Mouse (Mus musculus): Measurements from ENCODE around the gene Mchr1. TPM values are rescaled to one million over a fixed set of nuclear protein-coding genes. Genes with fewer than 3 reads are reported as not detected.

Gene Mchr1
- polyA plus RNA-seq, 1 experiment from 2014 or later: 0.49 TPM

- H3K36me3 ChIP-seq (ENCODE audit: control insufficient read depth, insufficient read depth, low read length): no peaks in the 10 kb centered on the region
- no peak overlapping the region for H3K4me2 ChIP-seq (ENCODE audit: low read depth, low read length, severe bottlenecking)
- H3K4me1 ChIP-seq (replicated peaks; ENCODE audit: control insufficient read depth, insufficient read depth, low read length): no peaks in the 10 kb centered on the region
- no peak for DNase-seq (ENCODE audit: low spot score)
- H3K27ac ChIP-seq (ENCODE audit: low read depth, low read length): no peak overlapping the region
- no peak for ATAC-seq (replicated peaks; ENCODE audit: low FRiP score)
- no peak overlapping the region for H3K4me3 ChIP-seq (ENCODE audit: low read depth, low read length)
- 84% methylated on average over 2 of the region's 2 CpGs for WGBS
- no peak overlapping the region for H3K9ac ChIP-seq (ENCODE audit: low read length)
- H3K27me3 ChIP-seq (ENCODE audit: control insufficient read depth, insufficient read depth, low read length): no peaks in the 10 kb centered on the region
- no peaks in the 10 kb centered on the region for H3K9me3 ChIP-seq (ENCODE audit: control insufficient read depth, low read length)
These were observed 32.1 kb downstream of the Mchr1 start for GRCm38 (mm10) chr15:81267416-81267815.

- Histone ChIP-seq H3K27ac (ENCODE audit: low read depth, low read length) (no peak overlapping the region), H3K4me2 (ENCODE audit: low read depth, low read length, severe bottlenecking) (no peak overlapping the region), H3K9ac (ENCODE audit: low read length) (0 out of 2 replicates have a peak overlapping the region, but pooled peaks have one; percentile 23), H3K4me3 (ENCODE audit: low read depth, low read length) (no peak overlapping the region), H3K27me3 (ENCODE audit: control insufficient read depth, insufficient read depth, low read length) (no peaks in the 10 kb centered on the region), H3K4me1 (replicated peaks; ENCODE audit: control insufficient read depth, insufficient read depth, low read length) (no peaks in the 10 kb centered on the region; the same call in 1 of the 2 replicates), H3K36me3 (ENCODE audit: control insufficient read depth, insufficient read depth, low read length) (no peaks in the 10 kb centered on the region), H3K9me3 (ENCODE audit: control insufficient read depth, low read length) (no peaks in the 10 kb centered on the region)
- 24% methylated on average over 13 of the region's 13 CpGs for WGBS
- ATAC-seq (replicated peaks; ENCODE audit: low FRiP score) (no peak), DNase-seq (ENCODE audit: low spot score) (no peak)
These were observed 37.2 kb downstream of the Mchr1 start for GRCm38 (mm10) chr15:81272305-81273053.

GRCm38 (mm10) chr15:81273361-81273760 is 38.1 kb downstream of the Mchr1 start:
- H3K4me1 ChIP-seq (replicated peaks; ENCODE audit: control insufficient read depth, insufficient read depth, low read length): peaks cover 9% of the 10 kb centered on the region; the same call in 1 of the 2 replicates
- H3K36me3 ChIP-seq (ENCODE audit: control insufficient read depth, insufficient read depth, low read length): no peaks in the 10 kb centered on the region
- H3K9ac ChIP-seq (ENCODE audit: low read length): no peak overlapping the region
- ATAC-seq (replicated peaks; ENCODE audit: low FRiP score) (no peak), DNase-seq (ENCODE audit: low spot score) (no peak)
- H3K9me3 ChIP-seq (ENCODE audit: control insufficient read depth, low read length): no peaks in the 10 kb centered on the region
- no peak overlapping the region for H3K27ac ChIP-seq (ENCODE audit: low read depth, low read length)
- H3K4me3 ChIP-seq (ENCODE audit: low read depth, low read length): no peak overlapping the region
- 55% methylated on average over 2 of the region's 2 CpGs for WGBS
- no peak overlapping the region for H3K4me2 ChIP-seq (ENCODE audit: low read depth, low read length, severe bottlenecking)
- no peaks in the 10 kb centered on the region for H3K27me3 ChIP-seq (ENCODE audit: control insufficient read depth, insufficient read depth, low read length)

GRCm38 (mm10) chr15:81277928-81278327 is 42.6 kb downstream of the Mchr1 start:
- 6% methylated on average over 11 of the region's 11 CpGs for WGBS
- no peaks in the 10 kb centered on the region for H3K36me3 ChIP-seq (ENCODE audit: control insufficient read depth, insufficient read depth, low read length)
- ATAC-seq (replicated peaks; ENCODE audit: low FRiP score) (no peak; the same call in 1 of the 2 replicates), DNase-seq (ENCODE audit: low spot score) (peak; percentile 64)
- no peak overlapping the region for H3K4me3 ChIP-seq (ENCODE audit: low read depth, low read length)
- H3K4me2 ChIP-seq (ENCODE audit: low read depth, low read length, severe bottlenecking): no peak overlapping the region
- H3K9me3 ChIP-seq (ENCODE audit: control insufficient read depth, low read length): no peaks in the 10 kb centered on the region
- H3K4me1 ChIP-seq (replicated peaks; ENCODE audit: control insufficient read depth, insufficient read depth, low read length): peaks cover 9% of the 10 kb centered on the region; the same call in 1 of the 2 replicates
- H3K27me3 ChIP-seq (ENCODE audit: control insufficient read depth, insufficient read depth, low read length): no peaks in the 10 kb centered on the region
- H3K27ac ChIP-seq (ENCODE audit: low read depth, low read length): no peak overlapping the region
- H3K9ac ChIP-seq (ENCODE audit: low read length): no peak overlapping the region

- no peaks in the 10 kb centered on the region for H3K9me3 ChIP-seq (ENCODE audit: control insufficient read depth, low read length)
- 45% methylated on average over 6 of the region's 6 CpGs for WGBS
These were observed 43.4 kb downstream of the Mchr1 start for GRCm38 (mm10) chr15:81278699-81279098.

GRCm38 (mm10) chr15:81284121-81284734 is 48.9 kb downstream of the Mchr1 start:
- DNase-seq (ENCODE audit: low spot score) (no peak), ATAC-seq (replicated peaks; ENCODE audit: low FRiP score) (no peak)
- H3K4me2 ChIP-seq (ENCODE audit: low read depth, low read length, severe bottlenecking): no peak overlapping the region
- H3K4me3 ChIP-seq (ENCODE audit: low read depth, low read length): no peak overlapping the region
- no peaks in the 10 kb centered on the region for H3K9me3 ChIP-seq (ENCODE audit: control insufficient read depth, low read length)
- no peaks in the 10 kb centered on the region for H3K4me1 ChIP-seq (replicated peaks; ENCODE audit: control insufficient read depth, insufficient read depth, low read length)
- no peaks in the 10 kb centered on the region for H3K27me3 ChIP-seq (ENCODE audit: control insufficient read depth, insufficient read depth, low read length)
- no peak overlapping the region for H3K27ac ChIP-seq (ENCODE audit: low read depth, low read length)
- WGBS: 83% methylated on average over 9 of the region's 9 CpGs
- H3K9ac ChIP-seq (ENCODE audit: low read length): no peak overlapping the region
- H3K36me3 ChIP-seq (ENCODE audit: control insufficient read depth, insufficient read depth, low read length): no peaks in the 10 kb centered on the region

More at GRCm38 (mm10) chr15:81278699-81279098, 43.4 kb downstream of the Mchr1 start:
- no peaks in the 10 kb centered on the region for H3K27me3 ChIP-seq (ENCODE audit: control insufficient read depth, insufficient read depth, low read length)
- no peak overlapping the region for H3K4me3 ChIP-seq (ENCODE audit: low read depth, low read length)
- H3K27ac ChIP-seq (ENCODE audit: low read depth, low read length): no peak overlapping the region
- no peaks in the 10 kb centered on the region for H3K36me3 ChIP-seq (ENCODE audit: control insufficient read depth, insufficient read depth, low read length)
- H3K4me1 ChIP-seq (replicated peaks; ENCODE audit: control insufficient read depth, insufficient read depth, low read length): peaks cover 9% of the 10 kb centered on the region; the same call in 1 of the 2 replicates
- no peak overlapping the region for H3K4me2 ChIP-seq (ENCODE audit: low read depth, low read length, severe bottlenecking)
- ATAC-seq (replicated peaks; ENCODE audit: low FRiP score) (no peak), DNase-seq (ENCODE audit: low spot score) (no peak)
- no peak overlapping the region for H3K9ac ChIP-seq (ENCODE audit: low read length)

Other genes starting within 250 kb of the Mchr1 start
- 29.7 and 30.5 TPM in 2 replicates for gene Mrtfa, start 44.7 kb upstream of the Mchr1 start, polyA plus RNA-seq (2014; fragmentation: Nextera tagmentation; extraction: Ambion mirVana)
- gene Slc25a17, start 125.3 kb downstream of the Mchr1 start, polyA plus RNA-seq (2014; fragmentation: Nextera tagmentation; extraction: Ambion mirVana): 105 TPM in 2 replicates
- 193 and 194 TPM in 2 replicates for gene St13, start 164.6 kb downstream of the Mchr1 start, polyA plus RNA-seq (2014; fragmentation: Nextera tagmentation; extraction: Ambion mirVana)
- gene Xpnpep3, start 164.6 kb downstream of the Mchr1 start, polyA plus RNA-seq (2014; fragmentation: Nextera tagmentation; extraction: Ambion mirVana): 10.2 and 10.3 TPM in 2 replicates
- gene Dnajb7, start 172.8 kb downstream of the Mchr1 start, polyA plus RNA-seq (2014; fragmentation: Nextera tagmentation; extraction: Ambion mirVana): 1.5 and 3.4 TPM in 2 replicates
- 510 and 536 TPM in 2 replicates for gene Rbx1, start 230.8 kb downstream of the Mchr1 start, polyA plus RNA-seq (2014; fragmentation: Nextera tagmentation; extraction: Ambion mirVana)